Mouse (Mus musculus): ENCODE measurements around the gene Lmtk3.

- TF ChIP-seq POLR2A (IDR thresholded peaks at IDR 0.05; ENCODE audit: insufficient read length, low read depth) (no peak), TCF3 (IDR thresholded peaks at IDR 0.05; ENCODE audit: insufficient read length, low read depth) (no peak), CEBPB (IDR thresholded peaks at IDR 0.05; ENCODE audit: insufficient read depth, poor library complexity, severe bottlenecking) (no peak), E2F4 (IDR thresholded peaks at IDR 0.05; ENCODE audit: insufficient read depth) (no peak), MAX (IDR thresholded peaks at IDR 0.05; ENCODE audit: low read depth) (no peak), USF1 (IDR thresholded peaks at IDR 0.05; ENCODE audit: low read depth) (no peak), POLR2AphosphoS2 (IDR thresholded peaks at IDR 0.05; ENCODE audit: insufficient read length, low read depth) (no peak), TCF12 (IDR thresholded peaks at IDR 0.05; ENCODE audit: insufficient read depth, poor library complexity, severe bottlenecking) (no peak)
These were observed 16.0 kb upstream of the Lmtk3 start for GRCm38 (mm10) chr7:45767500-45767899.

Measured in myocyte (in vitro differentiated cells).